Mouse (Mus musculus): ENCODE measurements around the gene Atxn1. TPM values are rescaled to one million over a fixed set of nuclear protein-coding genes. Genes with fewer than 3 reads are reported as not detected.

The Atxn1 gene
- 3.2 and 7.3 TPM in 2 replicates for polyA plus RNA-seq (2012; ENCODE audit: insufficient read depth, low replicate concordance)

DNA sequence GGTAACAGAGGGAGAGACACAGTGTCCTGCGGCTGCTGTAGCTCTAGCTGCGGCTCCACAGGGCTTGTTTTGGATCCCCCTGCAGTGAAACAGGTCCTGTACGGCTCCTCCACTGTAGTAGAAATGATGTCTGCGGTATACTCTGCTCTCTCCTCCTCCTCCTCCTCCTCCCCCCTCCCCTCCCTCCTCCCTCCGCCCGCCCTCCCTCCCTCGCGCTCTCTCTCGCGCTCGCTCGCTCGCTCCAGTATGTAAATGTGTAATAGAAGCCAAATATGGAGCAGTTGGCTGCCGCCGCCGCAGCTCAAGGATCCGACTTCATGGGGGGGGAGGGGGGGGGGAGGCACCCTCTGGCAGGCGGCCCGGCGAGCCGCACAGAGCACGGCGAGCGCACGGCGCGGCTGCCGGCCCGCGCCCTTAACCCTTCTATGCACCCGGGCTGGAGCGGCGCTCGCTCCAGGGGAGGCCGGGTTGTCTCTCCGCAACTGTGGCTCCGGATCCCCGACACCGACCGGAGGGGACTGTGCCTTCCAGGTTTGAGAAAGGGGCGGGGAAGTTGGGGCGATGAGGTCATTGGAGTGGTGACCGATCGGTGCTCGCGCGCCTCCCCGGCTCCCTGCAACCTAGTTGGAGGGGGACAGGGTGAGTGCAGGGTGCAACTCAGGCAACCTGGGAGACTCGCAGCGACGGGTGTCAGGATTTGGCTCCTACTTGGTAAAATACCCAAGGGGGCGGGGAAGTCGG is at the start of gene Atxn1:
Gene Atxn1 (minus strand): TSS at position 156 of the 741 bp plus-strand sequence.
- Histone ChIP-seq H3K27me3 (replicated peaks) (no peaks in the 10 kb centered on the region), H3K4me3 (replicated peaks) (peak within 1 kb of the TSS; percentile 99), H3K36me3 (replicated peaks; ENCODE audit: low read length) (no peaks in the 10 kb centered on the region), H3K9me3 (no peaks in the 10 kb centered on the region), H3K4me1 (peaks cover 27% of the 10 kb centered on the region)
- no peak for TF ChIP-seq GATA1 (IDR thresholded peaks at IDR 0.05; ENCODE audit: borderline replicate concordance, low read length)
- TF ChIP-seq FLI1 (IDR thresholded peaks at IDR 0.05; ENCODE audit: low read length), result no peak

DNA sequence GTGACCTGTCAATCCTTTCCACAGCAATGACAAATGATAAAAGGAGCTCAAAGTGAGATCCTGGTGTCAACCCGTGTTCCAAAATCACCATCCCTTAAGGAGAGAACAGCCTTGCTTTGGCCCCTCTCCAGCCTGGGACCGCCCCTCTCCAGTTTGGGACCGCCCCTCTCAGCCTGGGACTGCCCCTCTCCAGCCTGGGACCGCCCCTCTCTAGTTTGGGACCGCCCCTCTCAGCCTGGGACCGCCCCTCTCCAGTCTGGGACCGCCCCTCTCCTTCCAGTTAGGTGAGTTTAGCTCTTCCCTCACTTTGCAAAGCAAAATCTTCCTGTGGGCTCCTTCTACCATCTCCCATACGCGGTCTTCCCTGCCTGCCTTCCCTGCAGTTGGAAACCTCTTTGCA is 46.4 kb upstream of the Atxn1 start:
- peaks cover 43% of the 10 kb centered on the region for H3K27me3 ChIP-seq (replicated peaks)
- H3K36me3 ChIP-seq (replicated peaks; ENCODE audit: low read length), result no peaks in the 10 kb centered on the region
- no peaks in the 10 kb centered on the region for H3K9me3 ChIP-seq
- H3K4me1 ChIP-seq, result peaks cover 12% of the 10 kb centered on the region
- H3K4me3 ChIP-seq (replicated peaks), result no peak overlapping the region
- TF ChIP-seq FLI1 (IDR thresholded peaks at IDR 0.05; ENCODE audit: low read length) (no peak), GATA1 (IDR thresholded peaks at IDR 0.05; ENCODE audit: borderline replicate concordance, low read length) (no peak)

DNA sequence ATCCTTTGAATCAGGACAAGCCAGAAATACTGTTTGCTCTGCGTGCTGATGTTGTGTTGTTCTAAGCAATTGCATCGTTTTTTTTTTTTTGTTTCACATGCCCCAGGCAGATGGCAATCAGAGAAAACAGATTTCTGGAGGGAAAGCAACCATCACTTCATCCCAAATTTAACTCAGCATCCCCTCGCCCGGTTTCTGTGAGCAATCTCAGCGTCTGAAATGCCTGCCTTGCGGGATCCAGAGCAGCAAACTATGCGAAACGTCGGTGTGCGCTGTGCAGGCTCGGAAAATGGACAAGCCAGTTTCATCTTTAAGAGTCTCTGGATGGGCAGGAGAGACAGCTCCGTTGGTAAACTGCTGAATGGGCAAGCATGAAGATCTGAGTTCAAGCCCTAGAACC is 45.3 kb upstream of the Atxn1 start:
- H3K9me3 ChIP-seq, result no peaks in the 10 kb centered on the region
- TF ChIP-seq GATA1 (IDR thresholded peaks at IDR 0.05; ENCODE audit: borderline replicate concordance, low read length), result no peak
- TF ChIP-seq FLI1 (IDR thresholded peaks at IDR 0.05; ENCODE audit: low read length), result no peak

DNA sequence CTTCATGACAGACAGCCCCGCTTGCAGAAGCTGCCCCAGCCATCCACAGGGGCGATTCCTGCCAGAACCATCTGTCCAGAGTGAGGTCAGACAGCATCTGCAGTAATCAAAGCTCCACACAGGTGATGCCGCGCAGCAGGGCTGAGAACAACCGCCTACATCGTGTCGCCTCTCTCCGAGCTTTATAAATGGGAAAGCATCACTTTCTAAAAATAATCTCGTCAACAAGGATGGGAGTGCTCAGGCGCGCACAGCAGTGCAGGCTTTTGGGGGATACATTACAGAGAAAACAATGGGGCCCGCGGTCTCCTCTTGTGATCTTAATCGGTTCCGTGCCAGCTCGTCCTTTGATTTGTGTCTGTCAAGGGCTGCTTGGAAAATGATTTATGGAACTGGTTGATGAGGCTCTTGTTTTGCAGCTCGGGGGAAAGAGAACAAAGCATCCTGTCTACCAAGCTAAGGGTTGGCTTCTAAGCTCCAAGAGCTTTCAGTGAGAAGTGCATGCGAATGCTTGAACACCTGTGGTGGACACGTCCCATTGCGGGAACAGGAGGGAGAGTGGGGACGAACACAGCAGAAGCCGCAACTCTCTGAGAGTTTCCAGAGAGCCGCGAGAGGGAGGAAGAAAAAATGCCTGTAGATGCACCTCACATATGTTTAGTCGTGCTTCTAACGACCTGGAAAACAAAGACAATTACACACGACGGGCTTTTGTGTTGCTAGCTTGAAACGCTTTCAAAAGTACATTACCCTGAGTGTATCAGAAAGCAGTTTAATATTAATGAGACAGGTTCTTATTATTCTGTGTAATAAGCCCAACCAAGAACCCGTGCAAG is 44.2 kb upstream of the Atxn1 start:
- no peak overlapping the region for H3K4me3 ChIP-seq (replicated peaks)
- peaks cover 4% of the 10 kb centered on the region for H3K9me3 ChIP-seq
- H3K27me3 ChIP-seq (replicated peaks), result peaks cover 50% of the 10 kb centered on the region
- no peaks in the 10 kb centered on the region for H3K36me3 ChIP-seq (replicated peaks; ENCODE audit: low read length)
- TF ChIP-seq GATA1 (IDR thresholded peaks at IDR 0.05; ENCODE audit: borderline replicate concordance, low read length), result no peak
- no peak for TF ChIP-seq FLI1 (IDR thresholded peaks at IDR 0.05; ENCODE audit: low read length)
- H3K4me1 ChIP-seq, result peaks cover 10% of the 10 kb centered on the region; the same call in 1 of the 2 replicates

More for the DNA sequence above, 45.3 kb upstream of the Atxn1 start:
- H3K4me1 ChIP-seq, result peaks cover 14% of the 10 kb centered on the region
- no peaks in the 10 kb centered on the region for H3K36me3 ChIP-seq (replicated peaks; ENCODE audit: low read length)
- no peak overlapping the region for H3K4me3 ChIP-seq (replicated peaks)
- peaks cover 46% of the 10 kb centered on the region for H3K27me3 ChIP-seq (replicated peaks)

DNA sequence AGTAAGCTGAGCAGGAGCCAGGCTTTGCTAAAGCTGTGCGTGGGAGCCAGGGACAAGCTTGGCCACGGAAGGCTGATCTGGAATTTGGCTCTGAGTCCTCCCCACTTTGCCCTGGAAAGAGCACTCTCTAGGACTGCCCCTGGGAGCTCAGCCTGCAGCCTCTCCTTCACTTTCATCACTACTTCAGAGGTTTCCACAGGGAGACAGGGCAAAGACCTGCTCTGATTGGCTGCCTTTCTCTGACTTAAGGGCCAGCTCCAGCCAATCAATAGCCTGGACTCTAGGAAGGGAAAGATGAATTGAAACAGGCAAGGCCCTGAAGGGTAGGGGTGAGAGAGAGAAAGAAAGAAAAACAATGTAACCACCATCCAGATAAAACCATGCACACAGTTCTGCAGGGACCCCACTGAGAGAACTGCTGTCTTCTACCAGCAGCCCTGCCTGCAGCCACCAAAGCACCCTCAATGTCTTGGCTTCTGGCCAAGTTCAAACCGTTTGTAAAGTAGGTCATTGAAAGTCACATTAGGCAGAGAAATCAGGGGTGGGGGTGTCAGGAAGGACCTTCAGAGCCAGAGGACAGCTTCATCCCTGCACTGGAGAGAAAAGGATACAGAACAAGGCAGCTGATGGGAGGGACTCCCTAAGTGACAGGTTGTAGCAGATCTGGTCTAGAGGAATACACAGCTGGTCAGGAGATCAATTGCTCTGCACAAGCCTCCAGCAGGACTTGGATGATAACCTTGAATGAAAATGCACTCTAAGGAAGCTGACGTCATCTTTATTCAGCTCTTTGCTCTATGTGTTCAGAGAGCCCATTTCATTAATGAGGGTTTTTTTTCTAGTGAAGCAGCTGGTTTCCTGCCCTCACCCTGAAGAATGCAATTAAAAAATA is 41.6 kb upstream of the Atxn1 start:
- Histone ChIP-seq H3K36me3 (replicated peaks; ENCODE audit: low read length) (no peaks in the 10 kb centered on the region), H3K4me3 (replicated peaks) (no peak overlapping the region), H3K9me3 (peaks cover 10% of the 10 kb centered on the region), H3K27me3 (replicated peaks) (peaks cover 56% of the 10 kb centered on the region), H3K4me1 (peaks cover 7% of the 10 kb centered on the region; the same call in 1 of the 2 replicates)
- TF ChIP-seq GATA1 (IDR thresholded peaks at IDR 0.05; ENCODE audit: borderline replicate concordance, low read length) (no peak), FLI1 (IDR thresholded peaks at IDR 0.05; ENCODE audit: low read length) (no peak)

DNA sequence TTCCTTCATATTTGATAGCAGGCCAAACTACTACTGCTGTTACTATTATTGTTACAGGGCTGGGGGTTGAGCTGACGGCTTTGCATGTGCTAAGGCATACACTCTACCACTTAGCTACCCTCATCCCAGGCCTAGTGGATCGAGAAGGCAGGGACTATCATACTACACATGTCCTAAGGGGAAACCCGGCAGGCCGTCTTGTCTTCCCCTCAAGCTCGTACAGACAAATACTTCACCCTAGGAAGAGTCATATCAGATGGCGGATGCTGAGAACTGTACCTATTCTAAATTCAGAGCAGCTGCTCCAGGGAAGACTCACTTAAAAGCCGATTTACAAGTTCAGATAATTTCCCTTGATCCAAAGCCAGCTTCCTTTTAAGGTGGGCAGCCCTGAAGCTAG is 40.8 kb upstream of the Atxn1 start:
- Histone ChIP-seq H3K4me3 (replicated peaks) (no peak overlapping the region), H3K4me1 (peaks cover 7% of the 10 kb centered on the region; the same call in 1 of the 2 replicates), H3K9me3 (peaks cover 10% of the 10 kb centered on the region), H3K36me3 (replicated peaks; ENCODE audit: low read length) (no peaks in the 10 kb centered on the region), H3K27me3 (replicated peaks) (peaks cover 51% of the 10 kb centered on the region)
- TF ChIP-seq GATA1 (IDR thresholded peaks at IDR 0.05; ENCODE audit: borderline replicate concordance, low read length) (no peak), FLI1 (IDR thresholded peaks at IDR 0.05; ENCODE audit: low read length) (no peak)

DNA sequence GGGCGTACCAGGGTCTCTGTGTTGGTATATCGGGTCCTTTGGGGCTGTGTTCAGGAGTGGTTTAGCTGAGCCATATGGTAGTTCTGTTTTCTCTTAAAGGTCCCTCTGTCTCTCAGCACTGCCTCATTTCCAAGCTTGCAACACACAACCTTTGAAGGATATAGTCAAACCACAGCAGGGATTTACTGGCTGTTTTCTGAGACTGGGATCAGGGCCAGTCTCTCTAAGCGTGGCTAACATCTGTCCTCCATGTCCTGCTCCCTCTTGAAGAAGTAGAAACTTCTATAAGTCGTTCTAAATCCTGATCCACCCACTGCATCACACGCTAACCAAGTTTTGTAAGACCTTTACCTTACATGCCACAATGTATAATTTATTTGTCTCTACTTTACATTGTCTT is 36.5 kb upstream of the Atxn1 start:
- peaks cover 3% of the 10 kb centered on the region; the same call in 1 of the 2 replicates for H3K4me1 ChIP-seq
- H3K4me3 ChIP-seq (replicated peaks), result no peak overlapping the region
- H3K9me3 ChIP-seq, result peaks cover 10% of the 10 kb centered on the region
- TF ChIP-seq FLI1 (IDR thresholded peaks at IDR 0.05; ENCODE audit: low read length), result no peak
- no peak for TF ChIP-seq GATA1 (IDR thresholded peaks at IDR 0.05; ENCODE audit: borderline replicate concordance, low read length)
- no peaks in the 10 kb centered on the region for H3K36me3 ChIP-seq (replicated peaks; ENCODE audit: low read length)
- H3K27me3 ChIP-seq (replicated peaks), result peaks cover 23% of the 10 kb centered on the region

DNA sequence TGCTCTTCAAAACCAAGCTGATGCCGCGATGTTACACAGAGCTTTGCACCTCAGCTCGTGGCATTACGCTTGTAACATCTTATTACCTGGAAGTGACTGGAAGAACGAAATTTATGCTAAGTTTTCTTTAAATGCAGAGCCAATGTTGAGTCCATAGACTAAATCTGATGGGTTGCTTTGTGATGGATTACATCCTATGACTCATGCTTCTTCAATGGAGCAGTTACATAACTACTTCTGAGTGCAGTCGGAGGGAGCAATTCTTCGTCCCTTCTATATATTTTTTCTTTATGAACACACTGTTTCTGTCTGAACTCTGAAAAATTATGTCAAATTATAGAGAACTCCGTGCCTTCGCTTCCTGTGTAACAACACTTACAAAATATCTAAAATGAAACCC is 28.1 kb upstream of the Atxn1 start:
- TF ChIP-seq FLI1 (IDR thresholded peaks at IDR 0.05; ENCODE audit: low read length), result no peak
- no peak for TF ChIP-seq GATA1 (IDR thresholded peaks at IDR 0.05; ENCODE audit: borderline replicate concordance, low read length)
- Histone ChIP-seq H3K9me3 (no peaks in the 10 kb centered on the region), H3K4me3 (replicated peaks) (no peak overlapping the region), H3K4me1 (no peaks in the 10 kb centered on the region), H3K27me3 (replicated peaks) (peaks cover 19% of the 10 kb centered on the region), H3K36me3 (replicated peaks; ENCODE audit: low read length) (no peaks in the 10 kb centered on the region)

DNA sequence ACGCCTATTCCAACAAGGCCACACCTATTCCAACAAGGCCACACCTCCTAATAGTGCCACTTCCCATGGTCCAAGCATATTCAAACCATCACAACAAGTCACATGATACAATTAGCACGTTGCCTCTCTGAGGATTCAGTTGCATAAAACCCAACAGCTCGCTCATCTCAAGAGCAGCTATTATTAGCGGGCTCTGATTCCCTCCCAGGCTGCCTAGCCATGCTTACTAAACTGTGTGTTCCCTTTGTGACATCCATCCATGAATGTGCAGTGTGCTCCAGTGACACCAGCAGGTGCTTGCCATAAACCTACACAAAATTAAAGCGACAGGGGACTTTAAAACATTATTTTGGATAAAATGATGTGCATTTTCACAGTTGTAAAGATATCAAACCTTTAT is 25.7 kb upstream of the Atxn1 start:
- peaks cover 24% of the 10 kb centered on the region for H3K27me3 ChIP-seq (replicated peaks)
- no peaks in the 10 kb centered on the region for H3K36me3 ChIP-seq (replicated peaks; ENCODE audit: low read length)
- TF ChIP-seq FLI1 (IDR thresholded peaks at IDR 0.05; ENCODE audit: low read length) (no peak), GATA1 (IDR thresholded peaks at IDR 0.05; ENCODE audit: borderline replicate concordance, low read length) (no peak)
- no peaks in the 10 kb centered on the region for H3K4me1 ChIP-seq
- H3K4me3 ChIP-seq (replicated peaks), result no peak overlapping the region
- no peaks in the 10 kb centered on the region for H3K9me3 ChIP-seq
